Mouse (Mus musculus) E14TG2a.4 (cell line): ENCODE results near the gene Hs6st2.
A peak's percentile ranks its signal among the peaks of the same experiment; 100 is the strongest.

Source experiments
- CTCF ChIP-seq: conservative IDR thresholded peaks from 2 replicates; pipeline ENCODE4 v1.5.1; 2014; ENCODE audit warnings: low read length
- POU5F1 ChIP-seq: IDR thresholded peaks from 2 replicates; pipeline ENCODE4 v1.6.1; 2014; ENCODE audit warnings: low read length, borderline replicate concordance

- TF ChIP-seq CTCF (no peak), POU5F1 (peak; percentile 55; the same call in 1 of the 2 replicates)
Observed at GRCm38 (mm10) chrX:51684336-51685056, 2.8 kb upstream of the Hs6st2 start.
